13 mouse cellular contexts compared by ENCODE assay signal in the genomic region with DNA sequence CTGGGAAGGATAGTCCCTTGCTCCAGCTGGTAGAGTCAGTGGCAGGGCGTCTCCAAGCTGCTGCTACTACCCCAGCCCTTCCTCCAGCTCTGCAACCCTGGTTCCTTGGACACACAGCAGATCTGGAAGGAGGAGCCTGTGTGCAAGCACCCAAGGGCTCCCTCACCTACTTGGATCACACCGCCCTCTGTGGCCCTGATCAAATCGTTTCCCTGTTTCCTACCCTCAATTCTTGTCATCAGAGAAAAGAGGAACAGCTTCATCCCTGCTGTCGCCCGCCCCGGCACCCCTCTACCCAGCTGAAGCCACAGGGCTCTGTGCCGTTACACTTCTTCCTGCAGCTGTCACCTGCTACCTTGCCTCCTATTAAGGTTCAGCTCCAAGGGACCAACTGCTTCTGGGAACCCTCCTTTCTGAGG. TPM values are rescaled to one million over a fixed set of nuclear protein-coding genes. Genes with fewer than 3 reads are reported as not detected.
DNase-seq lines count a peak whose midpoint lies in the region; ATAC-seq lines count a peak whose summit lies in the region.
"Had no signal": no experiment of that assay in that cellular context is flagged by ENCODE, and none has a peak within 500 bp of the region (broad histone marks: within the 10 kb centered on the region; RNA-seq: fewer than 3 reads in every experiment).

No protein-coding gene starts in this region.

- H3K4me1 ChIP-seq in midbrain, embryonic 11.5 days (ENCODE audit: control insufficient read depth, insufficient read depth, low read length) = peaks cover 8% of the 10 kb centered on the region
- peaks cover 36% of the 10 kb centered on the region for H3K4me1 ChIP-seq in forebrain, embryonic 10.5 days

- H3K27me3 ChIP-seq in midbrain, embryonic 11.5 days (ENCODE audit: control insufficient read depth, insufficient read depth, low read length) = peaks cover 2% of the 10 kb centered on the region; the same call in 1 of the 2 replicates
- peaks cover 10% of the 10 kb centered on the region for H3K27me3 ChIP-seq in forebrain, embryonic 10.5 days (ENCODE audit: poor library complexity, severe bottlenecking)
- H3K27me3 ChIP-seq: forebrain, embryonic 15.5 days had no signal

- ATAC-seq in megakaryocyte progenitor cell, adult 5-6 weeks (replicated peaks; ENCODE audit: poor library complexity) = peak; percentile 44
- ATAC-seq in midbrain, embryonic 11.5 days (ENCODE audit: low FRiP score) = no peak
- ATAC-seq: forebrain, embryonic 15.5 days; midbrain, embryonic 13.5 days had no signal

- H3K9ac ChIP-seq in midbrain, embryonic 11.5 days (ENCODE audit: low read length) = no peak overlapping the region
- H3K9ac ChIP-seq: forebrain, embryonic 15.5 days; midbrain, embryonic 13.5 days had no signal

- H3K4me3 ChIP-seq in midbrain, embryonic 11.5 days (ENCODE audit: low read depth, low read length) = no peak overlapping the region
- H3K4me3 ChIP-seq in forebrain, embryonic 10.5 days = no peak overlapping the region
- H3K4me3 ChIP-seq: forebrain, embryonic 15.5 days; midbrain, embryonic 13.5 days had no signal

- H3K27ac ChIP-seq in midbrain, embryonic 11.5 days (ENCODE audit: low read depth, low read length) = no peak overlapping the region
- H3K27ac ChIP-seq in forebrain, embryonic 10.5 days = no peak overlapping the region
- H3K27ac ChIP-seq: forebrain, embryonic 15.5 days; kidney, postnatal 0 days; midbrain, embryonic 13.5 days had no signal

- H3K9me3 ChIP-seq in midbrain, embryonic 11.5 days (ENCODE audit: control insufficient read depth, low read length) = no peaks in the 10 kb centered on the region
- H3K9me3 ChIP-seq in forebrain, embryonic 10.5 days = no peaks in the 10 kb centered on the region
- H3K9me3 ChIP-seq: forebrain, embryonic 15.5 days; midbrain, embryonic 13.5 days had no signal

- H3K4me2 ChIP-seq in midbrain, embryonic 11.5 days = no peak overlapping the region
- H3K4me2 ChIP-seq: forebrain, embryonic 15.5 days; midbrain, embryonic 13.5 days had no signal

- 0 out of 2 replicates have a peak, but pooled peaks cover 2% of the 10 kb centered on the region for H3K36me3 ChIP-seq in midbrain, embryonic 11.5 days (ENCODE audit: control insufficient read depth, insufficient read depth, low read length)
- no peaks in the 10 kb centered on the region for H3K36me3 ChIP-seq in forebrain, embryonic 10.5 days (replicated peaks)
- H3K36me3 ChIP-seq: forebrain, embryonic 15.5 days; midbrain, embryonic 13.5 days had no signal

- DNase-seq in spleen, adult 18-20 months = peak; percentile 49 to 57
- DNase-seq in spleen, adult 12 weeks (ENCODE audit: low spot score) = no peak
- peak; percentile 18 for DNase-seq in adrenal gland, postnatal 25 days
- peak; percentile 66 for DNase-seq in thymus, postnatal 25 days
- no peak for DNase-seq in midbrain, embryonic 11.5 days (ENCODE audit: low spot score, missing footprints)
- DNase-seq in gastrocnemius, postnatal 10 days = no peak
- DNase-seq in forebrain, embryonic 10.5 days (ENCODE audit: extremely low spot score, low spot score) = no peak
- DNase-seq: cerebellum, postnatal 14 days had no signal

- 80% methylated on average over 7 of the region's 7 CpGs for WGBS in midbrain, embryonic 11.5 days
- WGBS in forebrain, embryonic 10.5 days = 89% methylated on average over 7 of the region's 7 CpGs

RNA-seq across cellular contexts. Expression of gene Zc3h12a, which starts 9.7 kb away (rescaled TPM):
- 6.8 and 10.8 TPM in 2 replicates for total RNA-seq in adrenal gland, postnatal 25 days (2021)
- 6.0 and 6.2 TPM in 2 replicates for total RNA-seq in megakaryocyte progenitor cell, adult 5-6 weeks (2015)
- 2.3 and 3.6 TPM in 2 replicates for total RNA-seq in megakaryocyte progenitor cell, adult 5-6 weeks (2017)
- polyA plus RNA-seq in midbrain, embryonic 11.5 days (2014; fragmentation: Nextera tagmentation; extraction: Ambion mirVana) = 0.22 and 0.37 TPM in 2 replicates
- total RNA-seq in gastrocnemius, postnatal 10 days (2021) = 1 to 10 TPM; 2.0 to 2.2 TPM
- polyA plus RNA-seq in forebrain, embryonic 10.5 days (2016; fragmentation: Nextera tagmentation; extraction: Ambion mirVana) = 0.17 and 0.26 TPM in 2 replicates

RNA-seq across cellular contexts. Expression of gene Meaf6, which starts 33.0 kb away (rescaled TPM):
- total RNA-seq in adrenal gland, postnatal 25 days (2021) = 34.2 and 36.9 TPM in 2 replicates
- total RNA-seq in megakaryocyte progenitor cell, adult 5-6 weeks (2015) = 37.5 and 48.8 TPM in 2 replicates
- total RNA-seq in megakaryocyte progenitor cell, adult 5-6 weeks (2017) = 39.0 and 57.7 TPM in 2 replicates
- polyA plus RNA-seq in midbrain, embryonic 11.5 days (2014; fragmentation: Nextera tagmentation; extraction: Ambion mirVana) = 126 and 128 TPM in 2 replicates
- total RNA-seq in gastrocnemius, postnatal 10 days (2021) = 10 to 100 TPM in 1 of 2 experiments, 1 to 10 TPM in 1; 8.3 to 13.0 TPM
- 82.6 and 96.5 TPM in 2 replicates for polyA plus RNA-seq in forebrain, embryonic 10.5 days (2016; fragmentation: Nextera tagmentation; extraction: Ambion mirVana)

RNA-seq across cellular contexts. Expression of gene Snip1, which starts 51.4 kb away (rescaled TPM):
- 18.7 and 20.2 TPM in 2 replicates for total RNA-seq in adrenal gland, postnatal 25 days (2021)
- total RNA-seq in megakaryocyte progenitor cell, adult 5-6 weeks (2015) = 22.0 and 28.6 TPM in 2 replicates
- total RNA-seq in megakaryocyte progenitor cell, adult 5-6 weeks (2017) = 28.3 and 33.5 TPM in 2 replicates
- 38.0 and 41.0 TPM in 2 replicates for polyA plus RNA-seq in midbrain, embryonic 11.5 days (2014; fragmentation: Nextera tagmentation; extraction: Ambion mirVana)
- 1 to 10 TPM; 7.3 to 8.7 TPM for total RNA-seq in gastrocnemius, postnatal 10 days (2021)
- 28.5 and 30.8 TPM in 2 replicates for polyA plus RNA-seq in forebrain, embryonic 10.5 days (2016; fragmentation: Nextera tagmentation; extraction: Ambion mirVana)

RNA-seq across cellular contexts. Expression of gene Dnali1, which starts 52.4 kb away (rescaled TPM):
- total RNA-seq in adrenal gland, postnatal 25 days (2021) = not detected in 2 replicates
- total RNA-seq in megakaryocyte progenitor cell, adult 5-6 weeks (2015) = 0.15 TPM in 1 of 2 replicates, not detected in the other
- not detected in 2 replicates for total RNA-seq in megakaryocyte progenitor cell, adult 5-6 weeks (2017)
- 0.23 and 0.42 TPM in 2 replicates for polyA plus RNA-seq in midbrain, embryonic 11.5 days (2014; fragmentation: Nextera tagmentation; extraction: Ambion mirVana)
- not detected for total RNA-seq in gastrocnemius, postnatal 10 days (2021)
- 0.28 and 0.30 TPM in 2 replicates for polyA plus RNA-seq in forebrain, embryonic 10.5 days (2016; fragmentation: Nextera tagmentation; extraction: Ambion mirVana)
- polyA plus RNA-seq: heart, postnatal 0 days had no signal

Comparison
In these comparisons a context has a peak if more than half of its experiments do, and no peak if none do; other contexts are left out.
1. DNase-seq: peak in spleen, adult 18-20 months (2 of 2), adrenal gland, postnatal 25 days (single experiment) and thymus, postnatal 25 days (single experiment); none in spleen, adult 12 weeks (single experiment), midbrain, embryonic 11.5 days (single experiment), gastrocnemius, postnatal 10 days (single experiment) and forebrain, embryonic 10.5 days (single experiment).